Mouse (Mus musculus) hindbrain, postnatal 0 days (tissue): ENCODE data around the gene Dpagt1. TPM values are rescaled to one million over a fixed set of nuclear protein-coding genes. Genes with fewer than 3 reads are reported as not detected.

Experiments
- ATAC-seq: fragments of 200-750 bp; cut with Nextera tagmentation; 2 replicates; pipeline ENCODE4 v1.8.0; 2017; ENCODE audit warnings: mild to moderate bottlenecking, moderate TSS enrichment, moderate library complexity
- DNase-seq: peaks from one replicate; pipeline ENCODE4 v3.0.0-alpha.2; 2015; ENCODE audit warnings: low spot score
- H3K27ac ChIP-seq: fragments of 300-500 bp; sonication (generic); 2 replicates; pipeline ENCODE4 v1.5.1; 2014; ENCODE audit warnings: mild to moderate bottlenecking
- H3K27me3 ChIP-seq: fragments of 300-500 bp; sonication (generic); 2 replicates; pipeline ENCODE4 v1.6.1; 2014; ENCODE audit warnings: low read length, mixed read lengths; ENCODE audit not compliant: insufficient read depth
- H3K36me3 ChIP-seq: fragments of 300-500 bp; sonication (generic); 2 replicates; pipeline ENCODE4 v1.6.1; 2014; ENCODE audit warnings: low read length, mixed read lengths; ENCODE audit not compliant: insufficient read depth
- H3K4me1 ChIP-seq: fragments of 300-500 bp; sonication (generic); 2 replicates; pipeline ENCODE4 v1.6.1; 2014; ENCODE audit warnings: antibody characterized with exemption, low read length, mixed read lengths; ENCODE audit not compliant: insufficient read depth
- H3K4me2 ChIP-seq: fragments of 300-500 bp; sonication (generic); 2 replicates; pipeline ENCODE4 v1.6.1; 2014; ENCODE audit warnings: low read depth, mild to moderate bottlenecking, low read length, moderate library complexity, mixed read lengths
- H3K4me3 ChIP-seq: fragments of 300-500 bp; sonication (generic); 2 replicates; pipeline ENCODE4 v1.5.1; 2014; ENCODE audit warnings: low read length
- H3K9ac ChIP-seq: fragments of 300-500 bp; sonication (generic); replicated peaks from 2 replicates; pipeline ENCODE4 v1.6.1; 2014; ENCODE audit warnings: mild to moderate bottlenecking, low read length, moderate library complexity, mixed read lengths
- H3K9me3 ChIP-seq: fragments of 300-500 bp; sonication (generic); 2 replicates; pipeline ENCODE4 v1.6.1; 2016; ENCODE audit warnings: low read length, mixed read lengths
- CTCF ChIP-seq: IDR thresholded peaks from 2 replicates; pipeline ENCODE4 v1.5.1; 2016; ENCODE audit warnings: antibody characterized with exemption, control low read depth, low read depth
- WGBS: fragments of 180-500 bp; shearing (Covaris S2); extraction: QIAGEN DNeasy Blood & Tissue Kit; methylation state at CpG from one replicate; pipeline ENCODE4 v1.1.7; 2014; 5-methylcytosine and 5-hydroxymethylcytosine counted together
- polyA plus RNA-seq: library from polyadenylated mRNA; unstranded; fragments of >200 nt; fragmentation: Nextera tagmentation; extraction: Ambion mirVana; gene quantifications from 2 replicates; pipeline ENCODE4 v1.2.1, GENCODE M21; 2015
- total RNA-seq: library from RNA; depleted of rRNA; stranded (reverse); fragments of >200 nt; gene quantifications from 2 replicates; pipeline ENCODE4 v1.2.3, GENCODE M21; 2014

Dpagt1 gene
- total and polyA plus RNA-seq, 2 experiments from 2014 or later, result 24.6 to 30.9 TPM

DNA sequence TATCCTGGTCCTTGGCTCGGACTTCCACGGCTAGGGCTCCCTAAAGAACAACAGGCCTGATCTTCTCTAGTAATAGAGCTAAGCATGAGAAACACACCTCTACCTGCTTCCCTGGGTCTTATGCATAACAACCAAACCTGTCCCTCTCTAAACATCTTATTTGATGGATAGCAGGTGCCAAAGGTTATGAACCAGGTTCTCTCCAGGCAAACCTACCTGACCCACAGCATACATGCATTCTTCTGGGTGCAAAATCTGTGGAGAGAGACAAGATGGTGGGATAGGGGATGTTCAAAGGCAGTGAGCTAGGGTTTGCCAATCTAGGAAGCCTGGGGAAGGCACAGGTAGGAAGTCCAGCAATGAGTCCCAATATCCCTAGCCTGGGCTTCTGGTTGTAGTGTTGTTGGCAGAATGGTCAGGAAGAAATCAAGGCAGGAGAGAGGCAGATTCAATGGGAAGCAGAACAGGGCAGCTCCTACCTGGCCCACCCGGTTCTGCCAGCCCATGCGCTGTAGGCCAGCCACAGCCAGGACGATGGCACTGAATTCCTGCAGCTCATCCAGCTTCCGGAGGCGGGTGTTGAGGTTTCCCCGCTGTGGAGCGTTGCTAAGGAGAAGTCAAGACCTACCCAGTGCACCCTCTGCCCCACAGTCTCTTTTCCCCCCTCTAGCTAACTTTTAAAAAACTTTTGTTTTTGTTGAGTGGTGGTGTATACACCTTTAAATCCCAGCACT is 11.8 kb downstream of the Dpagt1 start:
- H3K4me3 ChIP-seq, result no peak overlapping the region
- H3K4me1 ChIP-seq, result peaks cover 3% of the 10 kb centered on the region
- no peak for TF ChIP-seq CTCF
- DNase-seq (no peak), ATAC-seq (no peak)
- H3K27ac ChIP-seq, result no peak overlapping the region
- peak overlapping the region; percentile 5; the same call in 1 of the 2 replicates for H3K4me2 ChIP-seq
- peaks cover 15% of the 10 kb centered on the region for H3K36me3 ChIP-seq
- WGBS, result 52% methylated on average over 9 of the region's 9 CpGs
- H3K27me3 ChIP-seq, result no peaks in the 10 kb centered on the region
- no peaks in the 10 kb centered on the region for H3K9me3 ChIP-seq
- no peak overlapping the region for H3K9ac ChIP-seq

DNA sequence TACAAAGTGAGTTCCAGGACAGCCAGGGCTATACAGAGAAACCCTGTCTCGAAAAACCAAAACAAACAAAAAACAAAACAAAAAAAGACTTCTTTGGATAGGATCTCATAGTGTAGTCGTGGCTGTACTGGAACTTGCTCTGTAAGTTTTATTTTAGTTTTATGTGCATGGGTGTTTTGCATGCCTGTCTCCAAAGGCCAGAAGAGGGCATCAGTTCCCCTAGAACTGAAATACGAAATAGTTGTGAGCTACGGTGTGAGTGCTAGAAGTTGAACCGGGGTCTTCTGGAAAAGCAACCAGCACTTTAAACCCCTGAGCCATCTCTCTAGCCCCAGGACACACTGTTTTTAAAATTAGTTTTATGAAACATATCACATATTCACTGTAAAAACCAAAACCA is 12.8 kb downstream of the Dpagt1 start:
- H3K4me2 ChIP-seq, result no peak overlapping the region
- 83% methylated on average over 5 of the region's 5 CpGs for whole genome bisulfite sequencing
- no peaks in the 10 kb centered on the region for H3K27me3 ChIP-seq
- H3K4me1 ChIP-seq, result peaks cover 12% of the 10 kb centered on the region
- no peak overlapping the region for H3K27ac ChIP-seq
- H3K4me3 ChIP-seq, result no peak overlapping the region
- DNase-seq, result no peak
- H3K9ac ChIP-seq, result no peak overlapping the region
- peaks cover 6% of the 10 kb centered on the region; the same call in 1 of the 2 replicates for H3K36me3 ChIP-seq
- peak; percentile 25 for TF ChIP-seq CTCF
- ATAC-seq, result no peak
- no peaks in the 10 kb centered on the region for H3K9me3 ChIP-seq

DNA sequence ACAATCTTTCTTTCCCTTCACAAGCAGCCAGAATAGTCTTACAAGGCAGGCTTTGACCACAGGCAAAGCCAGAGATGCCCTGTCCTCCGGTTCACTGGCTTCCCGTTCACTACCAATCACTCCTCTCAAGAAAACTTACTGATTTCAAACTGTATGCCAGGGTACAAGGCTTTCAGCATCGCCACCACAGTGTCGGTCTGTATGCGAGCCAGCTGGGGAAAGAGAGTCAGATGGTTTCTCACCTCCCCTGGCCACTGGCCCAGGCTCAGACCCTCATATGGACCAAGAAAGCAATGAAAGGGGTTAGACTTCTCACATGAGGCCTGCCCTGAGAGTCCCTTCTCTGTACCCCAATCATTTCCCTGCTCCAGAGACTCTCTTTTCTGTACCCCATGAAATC is 15.7 kb downstream of the Dpagt1 start:
- Histone ChIP-seq H3K4me2 (no peak overlapping the region), H3K9me3 (no peaks in the 10 kb centered on the region), H3K27me3 (no peaks in the 10 kb centered on the region), H3K4me3 (no peak overlapping the region), H3K27ac (no peak overlapping the region), H3K9ac (no peak overlapping the region), H3K4me1 (peaks cover 12% of the 10 kb centered on the region), H3K36me3 (peaks cover 6% of the 10 kb centered on the region; the same call in 1 of the 2 replicates)
- no peak for TF ChIP-seq CTCF
- 93% methylated on average over 5 of the region's 5 CpGs for WGBS
- DNase-seq (no peak), ATAC-seq (no peak)

DNA sequence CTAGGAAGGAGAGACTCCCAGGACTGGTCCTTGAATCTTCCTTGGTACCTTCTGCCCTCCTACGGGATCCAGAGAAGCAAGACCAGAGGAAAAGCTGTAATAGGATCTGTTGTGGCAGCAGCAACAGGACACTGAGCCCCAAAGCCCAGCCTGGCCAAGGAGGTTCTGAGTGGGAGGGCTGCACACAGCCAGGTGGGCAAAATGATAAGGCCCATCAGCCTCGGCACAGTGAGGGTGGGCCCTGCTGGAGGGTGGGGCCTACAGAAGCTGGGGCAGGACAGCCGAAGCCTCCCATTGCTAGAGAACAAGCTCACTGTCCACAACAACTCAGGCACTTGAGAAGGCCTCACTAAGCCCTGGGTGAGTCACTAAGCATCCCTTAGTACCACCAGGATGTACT is 16.4 kb downstream of the Dpagt1 start:
- peaks cover 9% of the 10 kb centered on the region for H3K4me1 ChIP-seq
- WGBS, result 90% methylated on average over 3 of the region's 3 CpGs
- H3K27ac ChIP-seq, result no peak overlapping the region
- TF ChIP-seq CTCF, result no peak
- peaks cover 8% of the 10 kb centered on the region; the same call in 1 of the 2 replicates for H3K36me3 ChIP-seq
- no peak overlapping the region for H3K4me3 ChIP-seq
- H3K4me2 ChIP-seq, result no peak overlapping the region
- H3K9ac ChIP-seq, result no peak overlapping the region
- ATAC-seq, result no peak
- no peaks in the 10 kb centered on the region for H3K9me3 ChIP-seq
- H3K27me3 ChIP-seq, result no peaks in the 10 kb centered on the region
- DNase-seq, result no peak

DNA sequence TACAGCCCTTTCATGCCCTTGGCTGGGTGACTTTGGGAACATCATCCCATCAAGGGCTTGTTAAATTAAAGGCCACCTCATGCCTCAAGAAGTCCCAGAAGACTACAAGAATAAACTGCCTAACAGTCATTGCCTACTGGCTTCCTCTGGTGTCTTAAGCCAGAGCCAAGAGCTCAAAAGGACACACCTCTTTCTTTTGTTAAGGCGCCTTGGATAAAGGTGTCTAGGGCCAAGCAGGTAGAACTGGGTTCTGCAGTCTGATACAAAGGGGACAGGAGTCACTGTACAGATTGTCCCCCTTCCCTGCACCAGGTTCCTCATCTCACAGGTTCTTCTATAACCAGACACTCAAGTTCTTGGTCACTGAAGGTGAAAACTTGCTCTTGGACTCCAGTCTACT is 16.8 kb downstream of the Dpagt1 start:
- Histone ChIP-seq H3K4me3 (no peak overlapping the region), H3K4me1 (peaks cover 9% of the 10 kb centered on the region), H3K9ac (no peak overlapping the region), H3K36me3 (peaks cover 13% of the 10 kb centered on the region; the same call in 1 of the 2 replicates), H3K27me3 (no peaks in the 10 kb centered on the region), H3K9me3 (no peaks in the 10 kb centered on the region), H3K4me2 (peak overlapping the region; percentile 71; the same call in 1 of the 2 replicates), H3K27ac (no peak overlapping the region)
- DNase-seq, result no peak
- ATAC-seq, result no peak
- 89% methylated on average over 1 of the region's 1 CpGs for WGBS
- no peak for TF ChIP-seq CTCF

DNA sequence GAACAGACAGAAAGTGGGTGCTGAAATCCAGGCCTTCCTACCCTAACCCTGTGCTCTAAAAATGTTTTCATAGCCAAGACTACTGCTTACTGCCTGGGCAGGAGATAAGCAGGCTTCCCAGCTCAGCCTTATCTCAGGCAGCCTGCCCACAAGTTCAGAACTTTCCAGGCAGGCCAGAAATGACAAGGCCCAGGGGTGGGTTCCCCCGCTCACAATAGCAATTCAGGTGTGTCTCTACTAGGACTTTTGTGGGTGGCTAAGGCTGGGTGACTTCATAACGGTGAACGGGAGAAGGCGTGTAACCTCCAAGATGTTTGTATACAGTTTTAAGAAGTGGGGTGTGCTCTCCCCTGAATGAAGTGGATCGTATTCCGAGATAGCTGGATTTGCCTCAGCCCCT is 17.5 kb downstream of the Dpagt1 start:
- no peak for ATAC-seq

More for the DNA sequence above, 17.5 kb downstream of the Dpagt1 start:
- DNase-seq, result no peak
- peak overlapping the region; percentile 71 for H3K4me2 ChIP-seq
- no peak for TF ChIP-seq CTCF
- peak overlapping the region; percentile 76 for H3K9ac ChIP-seq
- H3K4me1 ChIP-seq, result peaks cover 9% of the 10 kb centered on the region
- no peaks in the 10 kb centered on the region for H3K9me3 ChIP-seq
- H3K4me3 ChIP-seq, result peak overlapping the region; percentile 81
- H3K27me3 ChIP-seq, result no peaks in the 10 kb centered on the region
- H3K36me3 ChIP-seq, result peaks cover 19% of the 10 kb centered on the region; the same call in 1 of the 2 replicates
- WGBS, result 15% methylated on average over 6 of the region's 6 CpGs
- H3K27ac ChIP-seq, result peak overlapping the region; percentile 97
